Mouse (Mus musculus): ENCODE measurements around the gene Olfr1141.

- no peak for TF ChIP-seq CTCF (IDR thresholded peaks at IDR 0.05; ENCODE audit: low read depth)
- TF ChIP-seq EP300 (IDR thresholded peaks at IDR 0.05; ENCODE audit: low read depth), result no peak
Observed at GRCm38 (mm10) chr2:87776143-87776542, 22.4 kb upstream of the Olfr1141 start.

All from heart, postnatal 0 days (tissue).